Mouse (Mus musculus) E14TG2a.4 (cell line): ENCODE data around the gene Ccdc73.
A peak's percentile ranks its signal among the peaks of the same experiment; 100 is the strongest.

Experiments used
- CTCF ChIP-seq: conservative IDR thresholded peaks from 2 replicates; pipeline ENCODE4 v1.5.1; 2014; ENCODE audit warnings: low read length
- NANOG ChIP-seq: IDR thresholded peaks from 2 replicates; pipeline ENCODE4 v1.6.1; 2014; ENCODE audit warnings: borderline replicate concordance, low read length, mixed read lengths
- POU5F1 ChIP-seq: IDR thresholded peaks from 2 replicates; pipeline ENCODE4 v1.6.1; 2014; ENCODE audit warnings: low read length, borderline replicate concordance

DNA sequence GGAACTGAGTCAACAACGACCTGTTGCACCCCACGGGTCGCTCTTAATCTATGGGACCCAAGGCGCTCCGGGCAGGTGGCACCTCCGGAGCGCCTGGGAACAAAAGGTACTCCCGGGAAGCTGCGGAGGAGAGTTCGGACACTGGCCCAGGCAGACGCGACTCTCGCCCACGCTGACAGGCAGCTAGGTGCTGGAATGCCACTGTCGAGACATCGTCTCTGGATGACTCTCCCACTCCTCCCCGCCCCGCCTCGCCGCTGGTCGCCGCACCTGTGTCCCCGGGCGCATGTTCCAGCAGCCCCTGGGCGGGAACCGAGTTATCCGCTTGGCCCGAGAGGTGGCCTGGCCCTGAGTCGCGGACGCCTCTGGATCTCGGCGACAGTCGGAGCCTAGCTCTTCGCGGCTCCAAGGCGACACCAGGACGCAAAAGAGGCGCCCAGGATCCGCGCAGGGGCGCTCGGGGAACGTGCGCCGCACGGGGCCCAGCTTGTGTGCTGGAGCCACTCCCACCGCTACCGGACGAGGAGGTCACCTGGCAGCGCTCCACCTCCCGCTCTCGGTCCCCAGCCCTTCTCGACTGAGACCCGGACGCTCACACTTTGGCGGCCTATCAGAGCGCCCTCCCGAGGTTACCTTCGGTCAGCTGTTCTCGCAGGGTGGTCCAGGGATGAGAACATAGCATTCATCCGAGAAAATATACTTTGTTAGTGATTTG lies 18.2 kb upstream of the Ccdc73 start, which contains the start of gene Prrg4:
- TF ChIP-seq CTCF = 0 out of 2 replicates have a peak, but pooled peaks have one; percentile 3
- no peak for TF ChIP-seq NANOG
- TF ChIP-seq POU5F1 = no peak
